Mouse (Mus musculus): ENCODE measurements around the gene Acot2.

- no peak for TF ChIP-seq MAFK (IDR thresholded peaks at IDR 0.05; ENCODE audit: insufficient read depth, low read depth, low read length)
- no peak for TF ChIP-seq ZC3H11A (IDR thresholded peaks at IDR 0.05; ENCODE audit: borderline replicate concordance, low read depth, low read length)
Measured at GRCm38 (mm10) chr12:84013130-84013529, 25.5 kb downstream of the Acot2 start.
